Mouse (Mus musculus): Measurements from ENCODE around the gene Tnxb. TPM values are rescaled to one million over a fixed set of nuclear protein-coding genes. Genes with fewer than 3 reads are reported as not detected.
"Not testable (repeated sequence)": the region's sequence is repeated elsewhere in the genome, so short reads cannot be mapped to it uniquely, and the experiment has no call there.

Tnxb gene
- total and polyA plus RNA-seq, 3 experiments = under 0.01 to 0.08 TPM; not detected in 1

DNA sequence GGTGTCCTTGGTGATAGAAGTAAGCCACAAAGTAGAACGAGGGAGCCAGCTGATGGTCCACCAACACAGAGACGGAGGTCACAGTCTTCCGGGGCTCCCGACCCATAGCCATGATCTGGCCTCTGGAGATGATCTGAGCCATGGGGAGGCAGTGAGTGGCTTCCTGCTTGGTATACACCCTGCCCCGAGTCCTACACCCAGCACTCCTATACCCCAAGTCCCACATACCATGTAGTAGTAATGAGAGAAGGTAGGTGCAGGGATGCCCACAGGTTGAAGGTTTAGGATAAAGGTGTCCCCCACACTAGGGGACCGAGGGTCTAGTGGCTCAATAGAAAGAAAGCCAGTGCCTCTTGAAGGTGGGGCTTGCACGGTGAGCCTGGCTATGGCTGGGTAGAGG is 69.4 kb downstream of the Tnxb start:
- not testable (repeated sequence) for H3K27me3 ChIP-seq (ENCODE audit: insufficient read depth, low read length); H3K36me3 ChIP-seq (replicated peaks); H3K4me3 ChIP-seq (ENCODE audit: low read depth, low read length); H3K4me1 ChIP-seq (ENCODE audit: insufficient read depth, low read depth, low read length); DNase-seq (ENCODE audit: low spot score); H3K9me3 ChIP-seq (replicated peaks); ATAC-seq (ENCODE audit: extremely low read depth, insufficient number of reproducible peaks, low FRiP score, poor library complexity, severe bottlenecking)

GRCm38 (mm10) chr17:34740280-34740679 is 69.9 kb downstream of the Tnxb start:
- no peaks in the 10 kb centered on the region for H3K4me1 ChIP-seq (ENCODE audit: insufficient read depth, low read depth, low read length)
- no peaks in the 10 kb centered on the region for H3K9me3 ChIP-seq (replicated peaks)
- H3K27me3 ChIP-seq (ENCODE audit: insufficient read depth, low read length) = no peaks in the 10 kb centered on the region; the same call in 1 of the 2 replicates
- DNase-seq (ENCODE audit: low spot score) (no peak), ATAC-seq (ENCODE audit: extremely low read depth, insufficient number of reproducible peaks, low FRiP score, poor library complexity, severe bottlenecking) (no peak)
- no peaks in the 10 kb centered on the region for H3K36me3 ChIP-seq (replicated peaks)
- TF ChIP-seq CTCF (IDR thresholded peaks at IDR 0.05; ENCODE audit: low read depth, low read length) (no peak), GATA2 (IDR thresholded peaks at IDR 0.05; ENCODE audit: borderline replicate concordance, low read depth, low read length) (no peak), GATA1 (IDR thresholded peaks at IDR 0.05; ENCODE audit: borderline replicate concordance, low read length) (no peak), POLR2AphosphoS5 (IDR thresholded peaks at IDR 0.05; ENCODE audit: insufficient replicate concordance, low read depth, low read length) (no peak), TAL1 (conservative IDR thresholded peaks at IDR 0.05; ENCODE audit: low read depth, low read length) (no peak)
- no peak overlapping the region for H3K4me3 ChIP-seq (ENCODE audit: low read depth, low read length)

DNA sequence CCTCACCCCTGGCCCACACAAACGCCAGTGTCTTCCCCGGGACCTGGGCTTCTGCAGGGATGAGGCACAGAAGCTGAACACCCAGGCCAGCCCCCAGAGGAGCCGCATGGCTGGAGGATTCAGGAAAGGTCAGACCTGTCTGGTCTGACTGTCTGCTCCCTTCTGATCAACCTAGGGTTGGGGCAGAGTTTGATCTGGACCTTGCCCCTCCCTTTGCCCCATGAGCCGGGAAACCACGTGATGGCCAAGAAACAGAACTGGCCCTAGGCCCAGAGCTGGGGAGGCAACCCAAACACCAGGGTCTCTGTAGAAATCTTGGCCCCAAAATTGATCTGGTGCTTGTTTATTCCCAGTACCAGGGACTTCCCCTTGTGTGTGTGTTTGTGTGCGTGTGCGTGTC is 73.4 kb downstream of the Tnxb start, which contains the start of gene C4b:
C4b (minus strand) TSS at position 164 of the 400 bp plus-strand sequence.
- no peak for DNase-seq (ENCODE audit: low spot score)
- no peaks in the 10 kb centered on the region for H3K27me3 ChIP-seq (ENCODE audit: insufficient read depth, low read length)
- H3K4me1 ChIP-seq (ENCODE audit: insufficient read depth, low read depth, low read length) = peaks cover 4% of the 10 kb centered on the region
- H3K36me3 ChIP-seq (replicated peaks) = no peaks in the 10 kb centered on the region
- TF ChIP-seq POLR2AphosphoS5 (IDR thresholded peaks at IDR 0.05; ENCODE audit: insufficient replicate concordance, low read depth, low read length) (no peak), GATA2 (IDR thresholded peaks at IDR 0.05; ENCODE audit: borderline replicate concordance, low read depth, low read length) (no peak), CTCF (IDR thresholded peaks at IDR 0.05; ENCODE audit: low read depth, low read length) (no peak), TAL1 (conservative IDR thresholded peaks at IDR 0.05; ENCODE audit: low read depth, low read length) (no peak), GATA1 (IDR thresholded peaks at IDR 0.05; ENCODE audit: borderline replicate concordance, low read length) (no peak)
- no peak within 1 kb of the TSS for H3K4me3 ChIP-seq (ENCODE audit: low read depth, low read length)
- 0 out of 2 replicates have a peak, but pooled peaks cover 2% of the 10 kb centered on the region for H3K9me3 ChIP-seq (replicated peaks)
- ATAC-seq (ENCODE audit: extremely low read depth, insufficient number of reproducible peaks, low FRiP score, poor library complexity, severe bottlenecking) = no peak

DNA sequence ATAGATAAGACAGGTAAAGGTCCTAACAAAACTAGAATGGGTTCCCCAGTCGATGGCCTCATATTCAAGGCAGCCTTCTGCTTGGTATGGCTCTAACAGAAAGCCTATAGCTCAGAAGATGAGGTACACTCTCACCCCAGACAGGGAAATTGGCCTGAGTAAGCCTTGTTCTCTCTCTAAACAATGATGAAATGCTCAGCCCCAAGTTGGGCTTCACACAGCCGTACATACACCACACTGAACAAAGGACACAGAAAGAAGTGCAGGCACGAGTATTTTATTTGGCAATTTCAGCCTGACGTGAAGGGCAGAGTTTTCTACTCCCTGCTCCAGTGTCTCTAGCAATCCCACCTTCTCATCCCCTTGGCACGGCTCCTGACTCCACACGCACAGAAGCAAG is 73.9 kb downstream of the Tnxb start:
- no peak for TF ChIP-seq GATA2 (IDR thresholded peaks at IDR 0.05; ENCODE audit: borderline replicate concordance, low read depth, low read length)
- TF ChIP-seq GATA1 (IDR thresholded peaks at IDR 0.05; ENCODE audit: borderline replicate concordance, low read length) = no peak
- TF ChIP-seq CTCF (IDR thresholded peaks at IDR 0.05; ENCODE audit: low read depth, low read length) = no peak
- no peak for TF ChIP-seq POLR2AphosphoS5 (IDR thresholded peaks at IDR 0.05; ENCODE audit: insufficient replicate concordance, low read depth, low read length)
- no peak for TF ChIP-seq TAL1 (conservative IDR thresholded peaks at IDR 0.05; ENCODE audit: low read depth, low read length)
- H3K9me3 ChIP-seq (replicated peaks) = 0 out of 2 replicates have a peak, but pooled peaks cover 2% of the 10 kb centered on the region
- no peaks in the 10 kb centered on the region for H3K27me3 ChIP-seq (ENCODE audit: insufficient read depth, low read length)
- no peak overlapping the region for H3K4me3 ChIP-seq (ENCODE audit: low read depth, low read length)
- peaks cover 4% of the 10 kb centered on the region for H3K4me1 ChIP-seq (ENCODE audit: insufficient read depth, low read depth, low read length)
- no peaks in the 10 kb centered on the region for H3K36me3 ChIP-seq (replicated peaks)
- ATAC-seq (ENCODE audit: extremely low read depth, insufficient number of reproducible peaks, low FRiP score, poor library complexity, severe bottlenecking) (no peak), DNase-seq (ENCODE audit: low spot score) (no peak)

GRCm38 (mm10) chr17:34744611-34745010 is 74.3 kb downstream of the Tnxb start:
- not testable (repeated sequence) for DNase-seq (ENCODE audit: low spot score); H3K27me3 ChIP-seq (ENCODE audit: insufficient read depth, low read length); H3K4me1 ChIP-seq (ENCODE audit: insufficient read depth, low read depth, low read length); H3K4me3 ChIP-seq (ENCODE audit: low read depth, low read length); H3K36me3 ChIP-seq (replicated peaks); H3K9me3 ChIP-seq (replicated peaks); ATAC-seq (ENCODE audit: extremely low read depth, insufficient number of reproducible peaks, low FRiP score, poor library complexity, severe bottlenecking)

DNA sequence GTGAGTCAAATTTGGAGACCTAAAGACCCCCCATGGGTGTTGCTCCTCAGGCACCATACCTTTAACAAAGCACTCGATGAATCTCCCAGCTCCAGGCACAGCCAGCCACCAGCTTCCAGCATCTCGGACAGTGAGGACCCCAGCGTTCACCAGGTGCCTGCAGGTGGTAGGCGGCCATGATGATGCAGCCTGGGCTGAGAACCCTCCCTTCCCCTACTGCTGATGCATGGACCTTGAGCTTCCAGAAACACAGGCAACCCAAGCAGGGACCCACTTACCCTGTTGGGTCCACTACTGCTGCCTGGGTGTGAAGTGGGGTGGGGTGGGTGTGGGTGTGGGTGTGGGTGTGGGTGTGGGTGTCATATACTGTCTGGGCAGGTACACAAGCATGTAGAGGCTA is 74.8 kb downstream of the Tnxb start:
- H3K9me3 ChIP-seq (replicated peaks); ATAC-seq (ENCODE audit: extremely low read depth, insufficient number of reproducible peaks, low FRiP score, poor library complexity, severe bottlenecking); H3K36me3 ChIP-seq (replicated peaks); H3K4me3 ChIP-seq (ENCODE audit: low read depth, low read length); H3K27me3 ChIP-seq (ENCODE audit: insufficient read depth, low read length); DNase-seq (ENCODE audit: low spot score); H3K4me1 ChIP-seq (ENCODE audit: insufficient read depth, low read depth, low read length): not testable (repeated sequence)

DNA sequence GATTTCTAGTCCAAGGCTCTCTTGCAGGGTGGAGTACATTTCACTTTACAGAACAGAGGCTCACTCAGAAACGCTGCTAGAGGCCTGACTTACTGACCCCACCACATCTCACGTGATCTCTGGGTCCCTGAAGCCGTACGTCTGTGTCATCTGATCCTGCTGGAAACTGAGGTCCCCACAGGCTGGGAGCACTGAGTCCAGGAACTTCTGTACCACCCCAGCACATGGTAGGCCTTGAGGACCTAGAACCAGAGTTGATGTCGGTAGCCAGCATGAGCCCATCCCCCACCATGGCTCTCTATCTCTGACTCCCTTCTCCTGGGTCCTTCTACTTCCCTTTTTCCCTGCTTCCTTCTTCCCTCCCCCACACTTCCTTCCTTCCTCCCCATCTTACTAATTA is 76.2 kb downstream of the Tnxb start:
- no peak overlapping the region for H3K4me3 ChIP-seq (ENCODE audit: low read depth, low read length)

More for the DNA sequence above, 76.2 kb downstream of the Tnxb start:
- no peak for ATAC-seq (ENCODE audit: extremely low read depth, insufficient number of reproducible peaks, low FRiP score, poor library complexity, severe bottlenecking)
- no peaks in the 10 kb centered on the region for H3K27me3 ChIP-seq (ENCODE audit: insufficient read depth, low read length)
- TF ChIP-seq GATA1 (IDR thresholded peaks at IDR 0.05; ENCODE audit: borderline replicate concordance, low read length) (no peak), TAL1 (conservative IDR thresholded peaks at IDR 0.05; ENCODE audit: low read depth, low read length) (no peak), POLR2AphosphoS5 (IDR thresholded peaks at IDR 0.05; ENCODE audit: insufficient replicate concordance, low read depth, low read length) (no peak), CTCF (IDR thresholded peaks at IDR 0.05; ENCODE audit: low read depth, low read length) (no peak), GATA2 (IDR thresholded peaks at IDR 0.05; ENCODE audit: borderline replicate concordance, low read depth, low read length) (no peak)
- no peak for DNase-seq (ENCODE audit: low spot score)
- 0 out of 2 replicates have a peak, but pooled peaks cover 2% of the 10 kb centered on the region for H3K9me3 ChIP-seq (replicated peaks)
- H3K4me1 ChIP-seq (ENCODE audit: insufficient read depth, low read depth, low read length) = peaks cover 4% of the 10 kb centered on the region
- no peaks in the 10 kb centered on the region for H3K36me3 ChIP-seq (replicated peaks)

Measured in G1E (cell line).